Mouse (Mus musculus) adrenal gland, postnatal 25 days (tissue): ENCODE measurements around the gene Tspan8. TPM values are rescaled to one million over a fixed set of nuclear protein-coding genes. Genes with fewer than 3 reads are reported as not detected.
"Not testable (repeated sequence)": the region's sequence is repeated elsewhere in the genome, so short reads cannot be mapped to it uniquely, and the experiment has no call there.

ENCODE experiments used
- DNase-seq: peaks from one replicate; pipeline ENCODE4 v3.0.0; 2021; ENCODE audit warnings: mixed read lengths
- long read RNA-seq: library from polyadenylated mRNA; stranded (forward); transcript quantifications from one replicate; pipeline ENCODE4 v2.0.0, GENCODE M21; 2021
- total RNA-seq: library from RNA; stranded (reverse); gene quantifications from 2 replicates; pipeline ENCODE4 v1.2.3, GENCODE M21; 2021

Tspan8 gene
- 0.76 TPM in 1 of 2 replicates, not detected in the other for total RNA-seq
- long read RNA-seq, partial matches to known transcripts = 0 of 1 reads
- long read RNA-seq, other reads (novel, unspliced or antisense) = 0 of 1 reads

- DNase-seq = no peak
These were observed at the start of gene Tspan8 for GRCm38 (mm10) chr10:115816511-115816910. Gene Tspan8, plus strand, starts transcription at chr10:115816832.

GRCm38 (mm10) chr10:115770032-115770431, 46.6 kb upstream of the Tspan8 start:
- DNase-seq = no peak

- DNase-seq = no peak
These were observed 42.2 kb upstream of the Tspan8 start for GRCm38 (mm10) chr10:115774451-115774850.

- DNase-seq = no peak
These were observed 40.4 kb upstream of the Tspan8 start for GRCm38 (mm10) chr10:115775945-115776905.

GRCm38 (mm10) chr10:115777366-115777765, 39.3 kb upstream of the Tspan8 start:
- DNase-seq = no peak

GRCm38 (mm10) chr10:115778624-115779023, 38.0 kb upstream of the Tspan8 start:
- peak; percentile 21 for DNase-seq

GRCm38 (mm10) chr10:115780239-115781016, 36.2 kb upstream of the Tspan8 start:
- DNase-seq = no peak

- DNase-seq = no peak
These were observed 33.4 kb upstream of the Tspan8 start for GRCm38 (mm10) chr10:115783232-115783631.

GRCm38 (mm10) chr10:115790788-115791187, 25.8 kb upstream of the Tspan8 start:
- no peak for DNase-seq

- no peak for DNase-seq
These were observed 20.4 kb upstream of the Tspan8 start for GRCm38 (mm10) chr10:115796072-115796788.

GRCm38 (mm10) chr10:115801464-115801863, 15.2 kb upstream of the Tspan8 start:
- no peak for DNase-seq

GRCm38 (mm10) chr10:115803013-115803412, 13.6 kb upstream of the Tspan8 start:
- DNase-seq = not testable (repeated sequence)

- no peak for DNase-seq
These were observed 12.9 kb upstream of the Tspan8 start for GRCm38 (mm10) chr10:115803765-115804164.

GRCm38 (mm10) chr10:115805987-115806386, 10.6 kb upstream of the Tspan8 start:
- DNase-seq = no peak

- DNase-seq = no peak
These were observed 7.5 kb upstream of the Tspan8 start for GRCm38 (mm10) chr10:115809169-115809568.

- no peak for DNase-seq
These were observed 5.1 kb upstream of the Tspan8 start for GRCm38 (mm10) chr10:115811519-115811918.

GRCm38 (mm10) chr10:115814878-115815277, 1.8 kb upstream of the Tspan8 start:
- no peak for DNase-seq

GRCm38 (mm10) chr10:115817056-115817724, 558 bp downstream of the Tspan8 start:
- no peak for DNase-seq

GRCm38 (mm10) chr10:115825289-115825688, 8.7 kb downstream of the Tspan8 start:
- DNase-seq = no peak

GRCm38 (mm10) chr10:115828872-115829271, 12.2 kb downstream of the Tspan8 start:
- DNase-seq = no peak

- no peak for DNase-seq
These were observed 13.1 kb downstream of the Tspan8 start for GRCm38 (mm10) chr10:115829696-115830095.

- DNase-seq = no peak
These were observed 14.1 kb downstream of the Tspan8 start for GRCm38 (mm10) chr10:115830726-115831125.
